Mouse (Mus musculus): ENCODE results near the gene Jund.

- no peak for TF ChIP-seq CTCF (IDR thresholded peaks at IDR 0.05; ENCODE audit: insufficient read depth, low read depth, low read length)
- peak; percentile 83 for TF ChIP-seq POLR2A (IDR thresholded peaks at IDR 0.05; ENCODE audit: insufficient read depth, low read depth, low read length)
Observed at GRCm38 (mm10) chr8:70699834-70700554, 1.2 kb downstream of the Jund start.
